17 mouse cellular contexts compared by ENCODE assay signal in the genomic region with DNA sequence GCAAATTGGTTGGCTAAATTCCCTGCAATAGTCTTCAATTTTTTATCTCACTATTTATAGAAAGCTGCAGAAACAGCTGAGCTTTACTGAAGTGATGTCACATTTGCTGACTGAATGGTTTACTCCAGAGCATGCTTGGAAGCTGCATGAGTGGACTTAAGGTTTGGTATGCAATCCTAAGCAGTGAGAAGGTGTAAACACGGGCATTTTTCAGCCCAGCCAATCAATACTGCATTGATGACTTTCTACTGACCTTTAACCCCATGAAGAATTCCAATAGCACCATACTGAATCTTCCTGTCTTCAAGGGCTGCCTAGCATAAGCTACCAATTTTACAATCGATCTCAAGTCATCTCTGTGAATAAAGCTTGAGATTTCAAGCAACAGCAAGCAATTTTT.
DNase-seq lines count a peak whose midpoint lies in the region; ATAC-seq lines count a peak whose summit lies in the region.
"Had no signal": no experiment of that assay in that cellular context is flagged by ENCODE, and none has a peak within 500 bp of the region (broad histone marks: within the 10 kb centered on the region; RNA-seq: fewer than 3 reads in every experiment).

No protein-coding gene starts in this region.

- no peaks in the 10 kb centered on the region for H3K9me3 ChIP-seq in hindbrain, embryonic 11.5 days (ENCODE audit: control insufficient read depth, low read length)
- no peaks in the 10 kb centered on the region for H3K9me3 ChIP-seq in hindbrain, embryonic 10.5 days
- no peaks in the 10 kb centered on the region for H3K9me3 ChIP-seq in forebrain, embryonic 12.5 days
- no peaks in the 10 kb centered on the region for H3K9me3 ChIP-seq in hindbrain, embryonic 16.5 days (ENCODE audit: control insufficient read depth, low read length)
- H3K9me3 ChIP-seq in neural tube, embryonic 14.5 days (ENCODE audit: control insufficient read depth, low read length): no peaks in the 10 kb centered on the region
- H3K9me3 ChIP-seq in limb, embryonic 10.5 days (replicated peaks): no peaks in the 10 kb centered on the region
- H3K9me3 ChIP-seq: G1E; liver, embryonic 15.5 days had no signal

- H3K9ac ChIP-seq in hindbrain, embryonic 11.5 days (ENCODE audit: low read depth, low read length): no peak overlapping the region
- H3K9ac ChIP-seq in forebrain, embryonic 12.5 days: no peak overlapping the region
- no peak overlapping the region for H3K9ac ChIP-seq in hindbrain, embryonic 16.5 days (ENCODE audit: low read depth, low read length)
- no peak overlapping the region for H3K9ac ChIP-seq in neural tube, embryonic 14.5 days (replicated peaks; ENCODE audit: low read depth, low read length)
- H3K9ac ChIP-seq: liver, embryonic 15.5 days had no signal

- H3K4me3 ChIP-seq in hindbrain, embryonic 11.5 days (ENCODE audit: low read depth, low read length): no peak overlapping the region
- no peak overlapping the region for H3K4me3 ChIP-seq in hindbrain, embryonic 10.5 days
- no peak overlapping the region for H3K4me3 ChIP-seq in forebrain, embryonic 12.5 days (replicated peaks)
- H3K4me3 ChIP-seq in hindbrain, embryonic 16.5 days (ENCODE audit: low read length): no peak overlapping the region
- H3K4me3 ChIP-seq in neural tube, embryonic 14.5 days (ENCODE audit: low read depth, low read length): no peak overlapping the region
- no peak overlapping the region for H3K4me3 ChIP-seq in limb, embryonic 10.5 days
- H3K4me3 ChIP-seq: liver, embryonic 15.5 days had no signal

- no peaks in the 10 kb centered on the region for H3K27me3 ChIP-seq in hindbrain, embryonic 11.5 days (ENCODE audit: control insufficient read depth, insufficient read depth, low read length)
- H3K27me3 ChIP-seq in hindbrain, embryonic 10.5 days (ENCODE audit: insufficient read depth, poor library complexity, severe bottlenecking): no peaks in the 10 kb centered on the region
- peaks cover 14% of the 10 kb centered on the region for H3K27me3 ChIP-seq in forebrain, embryonic 12.5 days
- H3K27me3 ChIP-seq in hindbrain, embryonic 16.5 days (replicated peaks; ENCODE audit: control insufficient read depth, insufficient read depth, low read length): no peaks in the 10 kb centered on the region; the same call in 1 of the 2 replicates
- H3K27me3 ChIP-seq in neural tube, embryonic 14.5 days (ENCODE audit: control insufficient read depth, insufficient read depth, low read length): no peaks in the 10 kb centered on the region
- no peaks in the 10 kb centered on the region for H3K27me3 ChIP-seq in limb, embryonic 10.5 days (ENCODE audit: low read depth, poor library complexity, severe bottlenecking)
- H3K27me3 ChIP-seq: liver, embryonic 15.5 days had no signal

- H3K4me1 ChIP-seq in hindbrain, embryonic 11.5 days (replicated peaks; ENCODE audit: control insufficient read depth, insufficient read depth, low read length): no peaks in the 10 kb centered on the region
- peaks cover 12% of the 10 kb centered on the region; the same call in 1 of the 2 replicates for H3K4me1 ChIP-seq in hindbrain, embryonic 10.5 days (replicated peaks)
- peaks cover 16% of the 10 kb centered on the region for H3K4me1 ChIP-seq in forebrain, embryonic 12.5 days
- H3K4me1 ChIP-seq in hindbrain, embryonic 16.5 days (ENCODE audit: control insufficient read depth, insufficient read depth, low read depth, low read length): peaks cover 4% of the 10 kb centered on the region; the same call in 1 of the 2 replicates
- peaks cover 4% of the 10 kb centered on the region; the same call in 1 of the 2 replicates for H3K4me1 ChIP-seq in neural tube, embryonic 14.5 days (ENCODE audit: control insufficient read depth, insufficient read depth, low read length)
- no peaks in the 10 kb centered on the region for H3K4me1 ChIP-seq in limb, embryonic 10.5 days
- H3K4me1 ChIP-seq: liver, embryonic 15.5 days had no signal

- peak; percentile 19 for DNase-seq in hindbrain, embryonic 11.5 days (ENCODE audit: low spot score)
- no peak for DNase-seq in hindbrain, embryonic 10.5 days (ENCODE audit: low spot score)
- DNase-seq in adrenal gland, postnatal 36 days: no peak
- no peak for DNase-seq in limb, embryonic 10.5 days (ENCODE audit: low spot score)
- DNase-seq in kidney, postnatal 25 days: no peak
- DNase-seq: adrenal gland, postnatal 25 days; cerebellum, adult 11 months; heart, adult 11 months; heart, postnatal 14 days; kidney, adult 11 months; kidney, postnatal 4 days had no signal

- H3K27ac ChIP-seq in hindbrain, embryonic 11.5 days (ENCODE audit: low read depth, low read length): peak overlapping the region; percentile 36; the same call in 1 of the 2 replicates
- no peak overlapping the region for H3K27ac ChIP-seq in hindbrain, embryonic 10.5 days
- peak overlapping the region; percentile 66; the same call in 1 of the 2 replicates for H3K27ac ChIP-seq in forebrain, embryonic 12.5 days
- peak overlapping the region; percentile 88 for H3K27ac ChIP-seq in hindbrain, embryonic 16.5 days (ENCODE audit: low read depth, low read length)
- peak overlapping the region; percentile 88 for H3K27ac ChIP-seq in neural tube, embryonic 14.5 days (ENCODE audit: low read depth, low read length)
- no peak overlapping the region for H3K27ac ChIP-seq in limb, embryonic 10.5 days
- H3K27ac ChIP-seq: liver, embryonic 15.5 days; macrophage had no signal

- ATAC-seq in hindbrain, embryonic 11.5 days (ENCODE audit: low FRiP score): peak; percentile 91
- peak; percentile 55 for ATAC-seq in forebrain, embryonic 12.5 days (ENCODE audit: low FRiP score)
- peak; percentile 63 for ATAC-seq in hindbrain, embryonic 16.5 days
- ATAC-seq in neural tube, embryonic 14.5 days (ENCODE audit: low read depth): peak; percentile 71

- 23% methylated on average over 2 of the region's 2 CpGs for WGBS in hindbrain, embryonic 11.5 days
- 23% methylated on average over 2 of the region's 2 CpGs for WGBS in hindbrain, embryonic 10.5 days
- 22% methylated on average over 2 of the region's 2 CpGs for WGBS in forebrain, embryonic 12.5 days
- WGBS in hindbrain, embryonic 16.5 days: 10% methylated on average over 2 of the region's 2 CpGs
- WGBS in neural tube, embryonic 14.5 days: 8% methylated on average over 2 of the region's 2 CpGs
- WGBS in limb, embryonic 10.5 days: 58% methylated on average over 2 of the region's 2 CpGs

- no peaks in the 10 kb centered on the region for H3K36me3 ChIP-seq in hindbrain, embryonic 11.5 days (ENCODE audit: control insufficient read depth, insufficient read depth, low read length)
- H3K36me3 ChIP-seq in hindbrain, embryonic 10.5 days: no peaks in the 10 kb centered on the region
- no peaks in the 10 kb centered on the region for H3K36me3 ChIP-seq in forebrain, embryonic 12.5 days (replicated peaks)
- no peaks in the 10 kb centered on the region for H3K36me3 ChIP-seq in hindbrain, embryonic 16.5 days (ENCODE audit: control insufficient read depth, insufficient read depth, low read length)
- no peaks in the 10 kb centered on the region for H3K36me3 ChIP-seq in neural tube, embryonic 14.5 days (ENCODE audit: control insufficient read depth, insufficient read depth, low read length)
- no peaks in the 10 kb centered on the region for H3K36me3 ChIP-seq in limb, embryonic 10.5 days
- H3K36me3 ChIP-seq: G1E; liver, embryonic 15.5 days had no signal

- no peak overlapping the region for H3K4me2 ChIP-seq in hindbrain, embryonic 11.5 days (replicated peaks; ENCODE audit: low read depth, low read length)
- H3K4me2 ChIP-seq in forebrain, embryonic 12.5 days: no peak overlapping the region
- H3K4me2 ChIP-seq in hindbrain, embryonic 16.5 days (ENCODE audit: low read length): peak overlapping the region; percentile 42
- peak overlapping the region; percentile 42 for H3K4me2 ChIP-seq in neural tube, embryonic 14.5 days (ENCODE audit: low read depth, low read length)
- H3K4me2 ChIP-seq: liver, embryonic 15.5 days had no signal

Comparison
In these comparisons a context has a peak if more than half of its experiments do, and no peak if none do; other contexts are left out.
1. H3K27ac ChIP-seq: peak in hindbrain, embryonic 11.5 days (single experiment), forebrain, embryonic 12.5 days (single experiment), hindbrain, embryonic 16.5 days (single experiment) and neural tube, embryonic 14.5 days (single experiment); none in hindbrain, embryonic 10.5 days (single experiment) and limb, embryonic 10.5 days (single experiment).
2. H3K4me2 ChIP-seq: peak in hindbrain, embryonic 16.5 days (single experiment) and neural tube, embryonic 14.5 days (single experiment); none in hindbrain, embryonic 11.5 days (single experiment) and forebrain, embryonic 12.5 days (single experiment).
3. Peak in every context shown above with its lines, with median percentiles within 50 percentile points of each other: ATAC-seq.